Mouse (Mus musculus) lung, postnatal 25 days (tissue): Measurements from ENCODE around the gene Ppp4c.

ENCODE experiments used
- DNase-seq: peaks from one replicate; pipeline ENCODE4 v3.0.0; 2022; ENCODE audit warnings: low spot score

The Ppp4c gene

GRCm38 (mm10) chr7:126758539-126758938, 33.8 kb downstream of the Ppp4c start:
- DNase-seq: no peak

DNA sequence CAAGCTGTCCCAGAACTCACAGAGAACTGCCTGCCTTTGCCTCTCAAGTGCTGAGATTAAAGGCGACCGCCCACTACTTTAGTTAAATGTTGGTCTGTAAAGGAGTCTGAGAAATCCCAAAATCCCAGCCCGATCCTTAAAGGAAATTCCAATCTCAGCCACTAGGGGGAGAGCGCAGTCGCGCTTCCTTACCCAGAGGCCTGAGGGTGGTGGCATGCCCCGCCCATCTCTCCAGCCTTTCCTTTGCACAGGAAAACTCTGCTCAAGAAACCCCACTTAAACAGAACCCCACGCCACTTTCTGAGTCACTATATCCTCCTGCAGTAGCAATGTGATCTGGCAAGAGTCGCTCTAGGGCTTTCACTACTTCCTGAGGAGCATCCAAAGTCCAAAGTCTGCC, 37.4 kb downstream of the Ppp4c start:
- peak; percentile 84 for DNase-seq

DNA sequence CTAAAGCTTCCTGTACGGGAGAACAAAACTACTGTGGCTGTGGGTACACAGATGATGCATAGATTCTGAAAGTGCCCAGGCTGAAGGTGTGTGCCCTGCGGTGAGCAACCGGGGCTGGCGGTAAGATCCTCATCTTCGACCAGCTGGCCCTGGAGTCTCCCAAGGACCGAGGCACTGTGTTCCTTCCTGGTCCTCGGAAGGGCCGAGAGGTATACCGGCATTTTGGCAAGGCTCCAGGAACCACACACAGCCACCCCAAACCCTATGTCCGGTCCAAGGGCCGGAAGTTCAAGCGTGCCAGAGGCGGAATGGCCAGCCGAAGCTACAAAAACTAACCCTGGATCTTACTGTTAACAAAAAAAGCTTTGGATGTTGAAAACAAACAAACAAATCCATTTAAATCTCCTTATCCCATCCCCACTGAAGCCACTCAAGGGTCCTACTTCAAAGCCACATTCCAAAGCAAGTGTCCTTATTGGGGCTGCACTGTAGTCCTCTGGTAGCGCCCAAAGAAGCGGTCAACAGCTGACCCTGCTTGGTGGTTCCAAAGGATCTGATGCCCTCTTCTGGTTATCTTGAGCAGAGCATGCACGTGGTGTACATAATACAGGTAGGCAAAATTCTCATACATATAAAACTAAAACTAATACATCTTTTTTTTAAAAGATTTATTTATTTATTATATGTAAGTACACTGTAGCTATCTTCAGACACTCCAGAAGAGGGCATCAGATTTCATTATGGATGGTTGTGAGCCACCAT, 42.5 kb downstream of the Ppp4c start:
- no peak for DNase-seq

GRCm38 (mm10) chr7:126748824-126749223, 43.5 kb downstream of the Ppp4c start:
- no peak for DNase-seq

DNA sequence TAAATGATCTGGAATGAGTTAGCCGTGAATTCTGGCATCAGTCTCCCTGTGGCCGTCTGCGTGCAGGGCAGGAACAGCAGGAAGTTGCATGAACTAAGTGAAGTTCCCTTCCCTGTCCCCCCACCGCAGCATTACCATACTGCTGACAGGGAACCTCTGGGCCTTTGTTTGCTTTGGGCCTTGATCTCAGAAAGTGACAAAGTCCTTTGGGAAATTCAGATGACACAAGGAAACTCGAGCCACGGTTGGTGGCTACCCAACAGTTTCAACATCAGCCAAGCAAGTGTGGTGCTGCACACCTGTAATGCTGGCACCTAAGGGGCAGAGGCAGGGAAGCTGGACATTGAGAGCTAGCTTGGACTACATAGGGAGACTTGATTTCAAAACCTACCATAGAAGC, 45.5 kb downstream of the Ppp4c start:
- no peak for DNase-seq

- peak; percentile 46 for DNase-seq
Measured at GRCm38 (mm10) chr7:126746066-126746465, 46.2 kb downstream of the Ppp4c start.

- no peak for DNase-seq
Measured at GRCm38 (mm10) chr7:126741964-126742482, 50.3 kb downstream of the Ppp4c start.

DNA sequence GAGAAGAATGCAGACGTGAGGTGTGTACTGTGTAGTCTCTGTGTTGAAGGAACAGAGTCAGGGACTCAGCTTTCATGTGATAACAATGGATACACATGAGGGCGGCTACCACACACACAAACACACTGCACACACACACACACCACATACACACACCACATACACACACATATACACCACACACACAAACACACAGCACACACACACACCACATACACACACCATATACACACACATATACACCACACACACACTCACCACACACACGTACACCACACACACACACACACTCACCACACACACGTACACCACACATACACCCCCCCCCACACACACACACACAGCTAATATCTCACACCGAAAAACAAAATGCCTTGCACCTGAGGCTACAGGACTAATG, 50.8 kb downstream of the Ppp4c start:
- DNase-seq: no peak

DNA sequence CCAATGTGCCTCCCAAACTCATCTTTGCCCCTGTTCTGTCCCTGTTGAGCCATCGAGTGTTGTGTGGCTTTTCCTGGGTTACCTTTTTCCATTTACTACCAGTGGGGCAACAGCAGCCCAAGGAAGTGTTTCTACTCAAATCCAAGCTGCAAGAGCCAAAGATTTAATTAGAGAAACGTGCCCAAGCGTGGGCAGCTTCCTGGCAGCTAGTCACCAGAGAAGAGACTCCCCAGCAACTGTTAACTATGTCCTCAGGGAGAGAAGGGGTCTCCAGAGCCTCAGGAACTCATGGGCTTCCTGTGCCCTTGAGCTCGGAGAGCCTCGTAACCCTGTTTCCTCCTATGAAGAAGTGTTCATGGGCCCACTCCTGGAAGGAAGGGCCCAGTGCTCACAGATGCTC, 51.3 kb downstream of the Ppp4c start:
- no peak for DNase-seq

DNA sequence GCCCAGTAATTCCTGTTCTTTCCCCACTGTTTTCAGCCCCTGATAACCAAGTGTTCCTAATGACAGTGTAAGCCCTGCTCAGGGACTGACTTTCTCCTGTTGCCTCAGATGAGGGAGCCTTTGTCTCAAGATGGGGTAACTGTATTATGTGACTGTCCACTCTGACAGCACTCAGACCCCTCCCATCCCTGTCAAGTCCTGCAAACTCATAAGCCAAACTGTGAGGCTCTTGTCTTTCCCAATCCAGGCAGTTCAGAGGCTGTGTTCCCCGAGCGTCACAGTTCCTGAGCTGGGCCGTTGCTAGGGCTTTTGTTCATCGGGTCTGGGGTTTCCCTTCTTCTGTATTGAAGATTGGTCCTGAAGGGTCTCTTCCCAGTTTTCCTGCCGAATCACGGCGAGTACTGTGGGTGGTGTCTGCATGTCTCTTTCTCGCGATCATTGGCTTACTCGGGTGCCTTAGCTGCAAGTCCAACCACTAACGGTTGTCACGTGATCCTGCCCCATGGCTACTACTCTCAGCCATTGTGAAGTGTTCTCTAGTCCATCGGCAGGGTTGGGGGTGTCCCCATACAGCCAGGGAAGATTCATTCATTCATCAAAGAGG, 52.1 kb downstream of the Ppp4c start:
- DNase-seq: no peak

DNA sequence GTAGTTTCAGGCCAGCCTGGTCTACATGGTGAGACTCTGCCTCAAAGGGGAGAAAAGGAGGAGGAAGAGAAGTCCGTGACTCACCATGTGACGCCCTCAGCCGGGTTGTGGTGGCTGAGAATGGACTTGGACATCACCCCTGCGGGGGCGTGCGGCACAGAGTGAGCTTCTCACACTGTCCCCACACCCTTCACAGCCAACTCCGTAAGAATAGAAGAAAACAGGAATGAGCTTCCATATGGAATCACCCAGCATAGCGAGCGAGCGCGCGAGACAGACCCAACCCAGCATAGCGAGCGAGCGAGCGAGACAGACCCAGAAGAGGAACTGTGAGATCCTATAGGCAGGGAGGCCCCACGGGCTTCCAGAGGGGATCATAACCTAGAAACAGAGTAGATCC, 52.7 kb downstream of the Ppp4c start:
- no peak for DNase-seq

DNA sequence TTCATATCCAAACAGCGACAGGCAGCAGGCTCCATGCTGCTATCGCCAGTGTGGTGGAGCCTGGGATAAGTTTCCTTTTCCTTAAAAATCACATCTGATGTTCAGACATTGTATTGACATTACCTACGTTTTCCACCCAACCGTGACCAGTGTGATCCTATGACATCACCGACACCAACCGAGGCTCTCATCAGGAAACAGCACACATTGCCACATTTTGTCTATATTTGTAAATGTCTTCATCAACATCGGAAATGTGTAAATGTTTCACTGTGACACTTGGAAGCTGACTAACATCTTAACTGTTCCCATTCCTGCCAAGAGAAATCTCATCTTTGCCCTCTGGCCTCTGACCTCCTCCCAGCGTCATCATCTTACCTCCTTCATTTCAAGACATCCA, 56.2 kb downstream of the Ppp4c start:
- no peak for DNase-seq
